Mouse (Mus musculus) C2C12 (cell line): ENCODE data around the gene Nectin1.

Source experiments
- CEBPB ChIP-seq: IDR thresholded peaks from one replicate; pipeline ENCODE4 v1.6.1; 2011; ENCODE audit warnings: low read depth, mild to moderate bottlenecking, control low read depth, moderate library complexity
- CTCF ChIP-seq: IDR thresholded peaks from one replicate; pipeline ENCODE4 v1.5.1; 2011; ENCODE audit not compliant: control insufficient read depth, insufficient read depth, insufficient read length
- FOSL1 ChIP-seq: IDR thresholded peaks from one replicate; pipeline ENCODE4 v1.8.0; 2011; ENCODE audit warnings: mild to moderate bottlenecking, low read length; ENCODE audit not compliant: poor library complexity, insufficient read depth, severe bottlenecking

DNA sequence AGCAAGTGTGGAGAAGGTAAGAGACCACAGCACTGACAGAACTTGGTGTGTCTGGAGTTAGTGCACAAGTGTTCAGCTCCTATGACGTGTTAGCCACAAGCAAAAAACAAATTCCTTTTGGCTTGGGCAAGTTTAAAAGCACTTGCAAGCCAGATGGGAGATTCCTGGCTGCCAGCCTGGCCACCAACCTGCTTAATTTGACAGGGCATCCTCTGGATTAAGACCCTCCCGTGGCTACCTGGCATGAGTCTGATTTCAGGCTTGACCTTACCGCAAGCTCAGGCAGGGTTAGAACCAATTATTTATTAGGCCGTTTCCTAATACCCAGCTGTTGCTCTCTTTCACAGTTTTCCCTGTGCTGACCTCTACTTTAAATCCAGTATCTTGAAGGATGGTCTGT lies 1.7 kb upstream of the Nectin1 start:
- no peak for TF ChIP-seq CTCF
- no peak for TF ChIP-seq CEBPB
- no peak for TF ChIP-seq FOSL1
